Mouse (Mus musculus) heart, postnatal 4 days (tissue): ENCODE data around the gene Gar1. TPM values are rescaled to one million over a fixed set of nuclear protein-coding genes. Genes with fewer than 3 reads are reported as not detected.

ENCODE experiments used
- DNase-seq: peaks from one replicate; pipeline ENCODE4 v3.0.0; 2021
- total RNA-seq, 2 experiments: library from RNA; stranded (reverse); gene quantifications; 2 replicates each; pipeline ENCODE4 v1.2.3; 2021

The Gar1 gene
- total RNA-seq, 2 experiments from 2014 or later = 30.3 to 33.3 TPM

- no peak for DNase-seq
These were observed 32.2 kb downstream of the Gar1 start for GRCm38 (mm10) chr3:129799011-129799410.

GRCm38 (mm10) chr3:129798551-129798950 is 32.6 kb downstream of the Gar1 start:
- no peak for DNase-seq

GRCm38 (mm10) chr3:129797341-129797740 is 33.9 kb downstream of the Gar1 start:
- no peak for DNase-seq

- no peak for DNase-seq
These were observed 37.4 kb downstream of the Gar1 start for GRCm38 (mm10) chr3:129793801-129794200.

GRCm38 (mm10) chr3:129782746-129783145 is 48.5 kb downstream of the Gar1 start:
- DNase-seq = no peak

- DNase-seq = no peak
These were observed 49.8 kb downstream of the Gar1 start for GRCm38 (mm10) chr3:129781435-129781834.

Other genes starting within 250 kb of the Gar1 start
- gene Egf, start 76.1 kb downstream of the Gar1 start, total RNA-seq = 1 to 10 TPM; 2.3 to 2.5 TPM
- gene Lrit3, start 27.4 kb downstream of the Gar1 start, total RNA-seq = not detected
- under 1 TPM; 0.20 to 0.21 TPM for gene Rrh, start 8.8 kb downstream of the Gar1 start, total RNA-seq
- gene Cfi, start 4.5 kb upstream of the Gar1 start, total RNA-seq = 1 to 10 TPM; 1.5 to 1.7 TPM
- gene Pla2g12a, start 47.2 kb upstream of the Gar1 start, total RNA-seq = 10 to 100 TPM; 22.6 to 26.5 TPM
- 10 to 100 TPM; 22.2 to 23.7 TPM for gene Casp6, start 70.0 kb upstream of the Gar1 start, total RNA-seq
- gene Mcub, start 138.8 kb upstream of the Gar1 start, total RNA-seq = 1 to 10 TPM; 1.1 to 1.4 TPM
- gene Sec24b, start 230.2 kb upstream of the Gar1 start, total RNA-seq = 10 to 100 TPM; 41.4 to 42.0 TPM